Mouse (Mus musculus): ENCODE measurements around the gene Hist1h4h. TPM values are rescaled to one million over a fixed set of nuclear protein-coding genes. Genes with fewer than 3 reads are reported as not detected.

Hist1h4h gene
- total RNA-seq, 2 experiments from 2014 or later = 288 to 289 TPM

Other genes starting within 250 kb of the Hist1h4h start
- 10 to 100 TPM; 14.1 to 14.9 TPM for gene Zfp322a, start 161.8 kb upstream of the Hist1h4h start, total RNA-seq (2023)
- gene Abt1, start 107.2 kb upstream of the Hist1h4h start, total RNA-seq (2023) = 1 to 10 TPM; 8.0 to 9.6 TPM
- not detected for gene Btn1a1, start 65.1 kb upstream of the Hist1h4h start, total RNA-seq (2023)
- gene Btn2a2, start 42.2 kb upstream of the Hist1h4h start, total RNA-seq (2023) = not detected
- 10 to 100 TPM; 13.0 to 16.8 TPM for gene Hist1h2af, start 2.9 kb downstream of the Hist1h4h start, total RNA-seq (2023)
- gene Hist1h3g, start 4.4 kb downstream of the Hist1h4h start, total RNA-seq (2023) = 1 to 10 TPM; 4.0 to 7.1 TPM
- gene Hist1h2bh, start 12.3 kb downstream of the Hist1h4h start, total RNA-seq (2023) = 1 to 10 TPM; 5.8 to 8.7 TPM
- 10 to 100 TPM; 46.7 to 47.0 TPM for gene Hist1h3f, start 13.0 kb downstream of the Hist1h4h start, total RNA-seq (2023)
- 100 to 1,000 TPM in 1 of 2 experiments, 10 to 100 TPM in 1; 82.9 to 103 TPM for gene Hist1h4f, start 20.6 kb downstream of the Hist1h4h start, total RNA-seq (2023)
- gene Hist1h1d, start 22.2 kb downstream of the Hist1h4h start, total RNA-seq (2023) = 10 to 100 TPM; 41.3 to 48.8 TPM
- 100 to 1,000 TPM; 229 to 249 TPM for gene Hist1h3e, start 31.3 kb downstream of the Hist1h4h start, total RNA-seq (2023)
- 10 to 100 TPM; 17.9 to 24.4 TPM for gene Hist1h2ae, start 40.2 kb downstream of the Hist1h4h start, total RNA-seq (2023)
- gene Hist1h2bg, start 40.3 kb downstream of the Hist1h4h start, total RNA-seq (2023) = 100 to 1,000 TPM; 418 to 452 TPM
- gene Hist1h2bf, start 43.1 kb downstream of the Hist1h4h start, total RNA-seq (2023) = 100 to 1,000 TPM; 146 to 182 TPM
- 10 to 100 TPM; 32.0 to 39.2 TPM for gene Hist1h2ad, start 43.3 kb downstream of the Hist1h4h start, total RNA-seq (2023)
- 10 to 100 TPM; 24.7 to 26.8 TPM for gene Hist1h3d, start 44.7 kb downstream of the Hist1h4h start, total RNA-seq (2023)
- gene Hist1h4d, start 50.5 kb downstream of the Hist1h4h start, total RNA-seq (2023) = 100 to 1,000 TPM; 179 to 193 TPM
- 10 to 100 TPM; 24.2 to 27.4 TPM for gene Hist1h2be, start 90.1 kb downstream of the Hist1h4h start, total RNA-seq (2023)
- 100 to 1,000 TPM; 580 to 629 TPM for gene Hist1h1e, start 91.5 kb downstream of the Hist1h4h start, total RNA-seq (2023)
- gene Hist1h2ac, start 152.9 kb downstream of the Hist1h4h start, total RNA-seq (2023) = 10 to 100 TPM; 16.6 to 18.1 TPM
- 10 to 100 TPM; 36.5 to 38.0 TPM for gene Hist1h2bc, start 153.1 kb downstream of the Hist1h4h start, total RNA-seq (2023)
- under 1 TPM in 1 of 2 experiments, not detected in 1; 0.73 TPM for gene Hist1h1t, start 164.8 kb downstream of the Hist1h4h start, total RNA-seq (2023)
- gene Hist1h4c, start 167.4 kb downstream of the Hist1h4h start, total RNA-seq (2023) = 100 to 1,000 TPM; 164 to 221 TPM
- 100 to 1,000 TPM; 136 to 146 TPM for gene Hfe, start 179.8 kb downstream of the Hist1h4h start, total RNA-seq (2023)
- 1,000 to 10,000 TPM; 1,025 to 1,075 TPM for gene Hist1h1c, start 207.8 kb downstream of the Hist1h4h start, total RNA-seq (2023)
- 1 to 10 TPM; 5.7 to 5.9 TPM for gene Hist1h3c, start 214.6 kb downstream of the Hist1h4h start, total RNA-seq (2023)
- 10 to 100 TPM; 58.8 to 70.5 TPM for gene Hist1h2bb, start 215.7 kb downstream of the Hist1h4h start, total RNA-seq (2023)
- 10 to 100 TPM; 44.8 to 51.5 TPM for gene Hist1h2ab, start 220.1 kb downstream of the Hist1h4h start, total RNA-seq (2023)
- gene Hist1h3b, start 221.2 kb downstream of the Hist1h4h start, total RNA-seq (2023) = 10 to 100 TPM; 32.0 to 33.9 TPM
- 100 to 1,000 TPM in 1 of 2 experiments, 10 to 100 TPM in 1; 84.1 to 109 TPM for gene Hist1h4b, start 226.0 kb downstream of the Hist1h4h start, total RNA-seq (2023)
- 100 to 1,000 TPM; 158 to 172 TPM for gene Hist1h4a, start 230.2 kb downstream of the Hist1h4h start, total RNA-seq (2023)
- 100 to 1,000 TPM; 333 to 340 TPM for gene Hist1h3a, start 231.3 kb downstream of the Hist1h4h start, total RNA-seq (2023)
- gene Hist1h1a, start 232.6 kb downstream of the Hist1h4h start, total RNA-seq (2023) = 10 to 100 TPM; 34.1 to 37.9 TPM
- gene Trim38, start 238.9 kb downstream of the Hist1h4h start, total RNA-seq (2023) = not detected